Mouse (Mus musculus): Measurements from ENCODE around the gene Mpzl2. TPM values are rescaled to one million over a fixed set of nuclear protein-coding genes. Genes with fewer than 3 reads are reported as not detected.

Gene Mpzl2
- polyA plus RNA-seq, 1 experiment = 2.8 TPM

GRCm38 (mm10) chr9:45083132-45083531, 43.5 kb downstream of the Mpzl2 start:
- DNase-seq (ENCODE audit: extremely low spot score in 1 of 2, low spot score in 1 of 2) = no peak

- DNase-seq (ENCODE audit: extremely low spot score in 1 of 2, low spot score in 1 of 2) = no peak
Observed at GRCm38 (mm10) chr9:45084556-45084955, 45.0 kb downstream of the Mpzl2 start.

DNA sequence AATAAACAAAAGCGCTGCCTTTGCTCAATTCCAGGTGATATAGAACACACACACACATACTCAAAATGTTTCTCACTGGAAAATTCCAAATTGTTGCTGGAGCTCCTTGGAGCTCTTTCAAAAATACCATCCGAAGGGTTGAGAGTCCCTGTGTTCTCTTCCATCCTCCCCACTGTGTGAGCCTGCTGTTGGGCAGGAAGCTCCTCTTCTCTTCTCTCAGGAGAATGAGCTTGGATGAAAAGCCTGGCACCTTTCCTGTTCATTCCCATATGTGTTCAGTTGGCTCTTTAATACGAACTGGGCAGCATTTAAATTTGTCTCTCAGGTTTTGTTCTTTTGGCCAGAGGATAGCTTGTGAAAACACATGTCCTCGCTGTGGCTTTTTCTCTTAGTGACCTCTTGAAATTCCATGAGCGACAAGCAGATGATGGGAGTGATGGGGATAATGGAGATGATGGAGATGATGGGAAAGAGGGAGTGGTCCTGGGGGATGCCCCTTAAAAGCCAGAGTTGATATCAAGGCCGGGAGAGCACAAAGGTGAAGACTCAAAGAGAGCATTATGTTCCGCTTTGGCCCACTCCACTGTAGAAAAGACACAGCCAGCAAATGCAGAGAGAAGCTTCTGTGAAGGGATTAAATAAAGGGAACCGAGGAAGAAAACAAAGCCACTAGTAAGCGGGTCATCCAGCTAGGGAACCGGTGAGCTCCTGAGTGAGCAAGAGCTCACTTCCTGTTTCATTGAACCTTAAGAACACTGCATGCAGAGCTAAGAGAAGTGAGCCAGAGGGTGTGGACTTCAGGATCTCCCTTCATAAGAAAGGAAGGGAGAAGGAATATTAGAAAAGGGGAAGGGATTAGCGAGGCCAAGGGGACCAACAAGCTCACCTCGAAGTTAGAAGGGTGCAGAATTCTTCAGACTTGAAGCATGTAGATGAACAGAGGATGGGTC, 46.4 kb downstream of the Mpzl2 start:
- DNase-seq (ENCODE audit: extremely low spot score in 1 of 2, low spot score in 1 of 2) = no peak

GRCm38 (mm10) chr9:45088040-45088439, 48.4 kb downstream of the Mpzl2 start:
- DNase-seq (ENCODE audit: extremely low spot score in 1 of 2, low spot score in 1 of 2) = no peak

GRCm38 (mm10) chr9:45090811-45091210, 51.2 kb downstream of the Mpzl2 start:
- DNase-seq (ENCODE audit: extremely low spot score in 1 of 2, low spot score in 1 of 2) = no peak

DNA sequence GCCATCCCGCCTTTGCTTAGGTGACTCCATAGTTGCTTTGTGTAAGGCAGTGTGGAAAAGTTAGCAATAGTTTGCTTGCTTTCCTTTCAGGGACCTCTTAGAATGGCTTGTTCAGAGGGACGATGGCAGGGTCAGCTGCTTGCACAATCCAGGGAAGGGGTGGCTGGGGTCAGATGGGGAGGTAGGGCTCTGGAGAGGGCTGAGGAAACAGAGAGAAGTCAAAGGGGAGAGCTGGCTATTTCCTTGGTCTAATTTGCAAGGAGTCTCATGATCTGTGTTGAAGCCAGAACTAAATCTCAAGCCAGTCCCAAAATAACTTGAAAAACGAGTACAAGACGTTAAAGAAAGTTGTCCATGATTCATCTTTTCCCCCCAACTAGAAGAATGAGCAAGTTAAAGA, 53.0 kb downstream of the Mpzl2 start:
- no peak for DNase-seq (ENCODE audit: extremely low spot score in 1 of 2, low spot score in 1 of 2)

- DNase-seq (ENCODE audit: extremely low spot score in 1 of 2, low spot score in 1 of 2) = no peak
Observed at GRCm38 (mm10) chr9:45095149-45095937, 55.7 kb downstream of the Mpzl2 start.

DNA sequence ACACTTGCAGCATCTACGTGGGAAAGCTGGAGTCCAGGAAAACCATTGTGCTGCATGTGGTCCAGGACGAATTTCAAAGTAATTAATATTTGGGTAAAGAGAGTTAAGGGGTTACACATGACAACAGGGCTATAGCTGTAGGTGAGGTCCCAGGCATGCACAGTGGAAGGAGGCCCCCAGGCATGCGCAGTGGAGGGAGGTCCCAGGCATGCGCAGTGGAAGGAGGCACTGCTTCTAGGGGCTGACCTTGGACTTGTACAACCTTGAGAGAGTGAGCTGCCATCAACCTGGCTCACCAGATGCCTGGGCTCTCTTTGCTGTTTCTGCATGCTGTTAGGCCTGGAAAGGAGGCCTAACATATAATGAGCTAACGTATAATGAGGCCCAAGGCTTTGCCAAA, 58.3 kb downstream of the Mpzl2 start:
- DNase-seq (ENCODE audit: extremely low spot score in 1 of 2, low spot score in 1 of 2) = no peak

- DNase-seq (ENCODE audit: extremely low spot score in 1 of 2, low spot score in 1 of 2) = no peak
Observed at GRCm38 (mm10) chr9:45098426-45098825, 58.8 kb downstream of the Mpzl2 start.

GRCm38 (mm10) chr9:45102528-45102927, 62.9 kb downstream of the Mpzl2 start:
- DNase-seq (ENCODE audit: extremely low spot score in 1 of 2, low spot score in 1 of 2) = no peak

DNA sequence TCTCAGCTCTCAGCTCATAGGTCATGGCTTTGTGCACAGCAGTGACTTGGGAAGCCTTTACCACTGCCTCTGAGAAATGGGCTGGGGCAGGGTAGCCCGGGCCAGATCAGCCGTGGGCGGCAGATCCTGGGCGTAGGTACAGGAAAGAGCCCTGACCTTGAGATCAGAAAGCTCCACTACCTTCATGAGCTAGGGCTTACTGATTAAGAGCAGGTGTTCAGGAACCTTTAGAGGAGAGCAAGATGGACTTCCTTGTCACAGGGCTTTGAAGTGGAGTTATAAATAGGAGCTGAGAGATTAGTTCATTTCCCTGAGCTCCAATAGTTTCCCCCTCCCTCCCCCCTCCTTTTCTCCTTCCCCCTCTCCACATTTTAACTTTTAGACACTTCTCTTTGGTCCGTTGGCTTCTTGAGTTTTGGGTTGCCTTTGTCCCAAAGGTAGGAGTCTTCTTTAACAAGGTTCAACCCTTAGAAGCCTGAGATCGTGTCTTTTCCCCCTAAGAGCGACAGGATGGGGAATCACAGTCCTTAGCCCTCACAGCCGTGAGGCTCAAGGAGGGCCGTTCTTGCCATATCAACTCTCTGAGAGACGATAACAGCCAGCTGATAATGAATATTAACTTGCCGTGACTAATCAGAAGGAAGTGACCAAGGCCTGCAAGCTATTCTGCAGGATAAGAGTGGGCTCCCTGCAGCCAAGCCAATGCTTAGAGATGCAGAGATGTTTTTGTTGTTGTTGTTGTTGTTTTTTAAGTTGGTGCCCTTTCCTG, 63.8 kb downstream of the Mpzl2 start:
- DNase-seq (ENCODE audit: extremely low spot score in 1 of 2, low spot score in 1 of 2) = no peak

Other genes with a start within 250 kb of the Mpzl2 start
- gene Tmem25, start 240.5 kb upstream of the Mpzl2 start, polyA plus RNA-seq (2012; rRNA removed) = 87.8 and 89.6 TPM in 2 replicates
- gene Ttc36, start 236.7 kb upstream of the Mpzl2 start, polyA plus RNA-seq (2012; rRNA removed) = 0.88 and 1.4 TPM in 2 replicates
- 29.9 and 32.5 TPM in 2 replicates for gene Kmt2a, start 158.5 kb upstream of the Mpzl2 start, polyA plus RNA-seq (2012; rRNA removed)
- 723 and 788 TPM in 2 replicates for gene Atp5l, start 119.1 kb upstream of the Mpzl2 start, polyA plus RNA-seq (2012; rRNA removed)
- gene Ube4a, start 74.2 kb upstream of the Mpzl2 start, polyA plus RNA-seq (2012; rRNA removed) = 25.3 and 27.4 TPM in 2 replicates
- 0.13 TPM in 1 of 2 replicates, not detected in the other for gene Cd3g, start 59.4 kb upstream of the Mpzl2 start, polyA plus RNA-seq (2012; rRNA removed)
- gene Cd3d, start 58.0 kb upstream of the Mpzl2 start, polyA plus RNA-seq (2012; rRNA removed) = 0.06 TPM in 1 of 2 replicates, not detected in the other
- gene Cd3e, start 30.2 kb upstream of the Mpzl2 start, polyA plus RNA-seq (2012; rRNA removed) = 0.08 and 0.13 TPM in 2 replicates
- gene Mpzl3, start 15.4 kb downstream of the Mpzl2 start, polyA plus RNA-seq (2012; rRNA removed) = 2.0 and 2.1 TPM in 2 replicates
- gene Jaml, start 39.4 kb downstream of the Mpzl2 start, polyA plus RNA-seq (2012; rRNA removed) = 0.32 and 0.59 TPM in 2 replicates
- gene Scn2b, start 78.0 kb downstream of the Mpzl2 start, polyA plus RNA-seq (2012; rRNA removed) = 82.9 and 83.5 TPM in 2 replicates
- 17.4 and 32.4 TPM in 2 replicates for gene Scn4b, start 98.6 kb downstream of the Mpzl2 start, polyA plus RNA-seq (2012; rRNA removed)
- gene BC049352, start 142.2 kb downstream of the Mpzl2 start, polyA plus RNA-seq (2012; rRNA removed) = 2.8 and 3.1 TPM in 2 replicates
- 0.08 and 0.18 TPM in 2 replicates for gene Tmprss4, start 164.3 kb downstream of the Mpzl2 start, polyA plus RNA-seq (2012; rRNA removed)
- 3.1 and 4.0 TPM in 2 replicates for gene Il10ra, start 229.3 kb downstream of the Mpzl2 start, polyA plus RNA-seq (2012; rRNA removed)

All from frontal cortex, adult 2 months (tissue).